Mouse (Mus musculus) cerebellum, postnatal 36 days (tissue): ENCODE measurements at regions not wholly inside any gene's neighbourhood (a gene's known extent, or its start where the extent isn't known, plus 50 kb on each side); places are given as distances from the start of the nearest gene placed in this dataset.

ENCODE experiments used
- DNase-seq, 2 experiments: peaks; one replicate each; pipeline ENCODE4 v3.0.0; 2021 to 2022; ENCODE audit warnings: mixed read lengths in 2 of 2

DNA sequence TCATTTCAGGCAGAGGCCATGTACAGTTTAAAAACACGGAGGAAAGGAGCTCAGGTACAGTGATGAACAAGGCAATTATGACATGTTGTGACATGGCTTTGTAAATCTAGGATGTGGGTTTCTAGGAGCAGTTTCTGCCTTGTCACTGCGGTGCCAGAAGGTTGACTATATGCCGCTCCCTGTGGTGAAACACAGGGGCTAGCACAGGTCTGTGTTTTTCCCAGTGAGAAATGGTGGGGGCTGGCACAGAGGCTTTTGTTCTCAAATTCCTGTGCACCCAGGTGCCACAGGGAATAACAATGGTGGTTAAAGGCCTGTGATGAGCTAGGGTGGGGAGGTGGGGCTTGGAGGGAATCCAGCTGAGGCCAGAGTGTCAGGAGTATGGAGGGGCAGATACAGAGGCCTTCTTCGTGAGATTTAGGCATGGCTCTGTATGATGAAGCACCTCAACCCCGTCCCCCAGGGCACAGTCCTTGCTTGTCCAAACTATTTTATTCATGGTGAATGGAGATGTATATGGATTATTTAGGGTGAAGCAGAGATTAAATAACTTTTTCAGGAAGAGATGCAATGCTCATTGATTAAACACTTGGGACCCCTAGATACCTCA is 80.0 kb upstream of the Inhba start:
- DNase-seq, result no peak

DNA sequence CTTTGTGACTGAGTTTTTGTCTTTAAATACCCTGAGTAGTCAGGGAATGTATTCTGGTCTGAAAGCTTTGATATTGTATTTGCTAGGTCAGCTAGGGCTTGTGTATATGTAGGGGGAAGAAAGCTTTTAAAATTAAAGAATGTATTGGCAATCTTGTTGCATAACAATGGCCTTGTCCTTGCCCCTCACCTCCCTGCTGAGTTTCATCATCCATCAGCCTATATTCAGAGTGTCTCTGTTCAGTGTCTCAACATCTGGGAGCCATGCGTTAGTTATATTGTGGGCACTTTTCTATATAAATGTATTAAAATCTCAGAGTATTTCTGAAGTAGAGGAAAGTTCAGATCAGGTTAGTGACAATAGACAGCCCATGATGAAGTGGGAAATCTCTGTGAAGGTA is 76.0 kb upstream of the Inhba start:
- DNase-seq, result no peak

DNA sequence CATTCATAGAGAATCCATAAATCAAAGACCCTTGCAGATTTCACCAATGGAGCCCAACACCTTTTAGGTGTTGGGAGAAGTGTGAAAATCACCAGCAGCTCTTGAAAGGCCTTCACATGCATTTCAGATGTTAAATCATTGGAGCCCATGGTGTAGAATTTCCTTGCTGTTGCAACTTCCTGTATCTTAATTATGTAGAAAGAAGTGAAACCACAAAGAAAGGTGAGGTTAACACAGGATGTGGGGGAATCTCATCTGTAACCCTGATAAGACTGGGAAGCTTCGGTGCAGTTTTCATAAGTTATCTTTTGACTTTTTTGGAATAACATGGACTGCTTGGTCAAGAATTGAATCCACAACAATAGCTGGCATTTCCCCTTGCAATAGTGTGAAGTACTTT is 75.5 kb upstream of the Inhba start:
- no peak for DNase-seq

DNA sequence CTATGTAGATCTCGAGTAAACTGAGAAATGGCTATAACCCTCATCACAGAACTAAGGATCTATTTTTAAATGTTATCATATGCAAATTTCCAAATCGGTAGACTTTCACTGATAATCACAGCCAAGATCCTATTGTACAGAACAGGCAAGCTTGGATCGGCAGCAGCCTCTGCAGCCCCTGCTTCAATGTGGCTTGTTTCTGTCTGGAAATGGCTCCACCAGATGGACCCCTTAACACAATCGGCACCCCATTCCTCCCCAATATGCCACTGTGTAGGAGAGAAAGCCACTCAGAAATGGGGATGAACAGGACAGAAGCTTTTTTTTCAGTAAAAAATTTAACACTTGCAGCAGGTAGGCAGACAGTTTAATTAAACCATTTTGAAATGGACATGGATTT is 61.5 kb upstream of the Inhba start:
- no peak for DNase-seq

DNA sequence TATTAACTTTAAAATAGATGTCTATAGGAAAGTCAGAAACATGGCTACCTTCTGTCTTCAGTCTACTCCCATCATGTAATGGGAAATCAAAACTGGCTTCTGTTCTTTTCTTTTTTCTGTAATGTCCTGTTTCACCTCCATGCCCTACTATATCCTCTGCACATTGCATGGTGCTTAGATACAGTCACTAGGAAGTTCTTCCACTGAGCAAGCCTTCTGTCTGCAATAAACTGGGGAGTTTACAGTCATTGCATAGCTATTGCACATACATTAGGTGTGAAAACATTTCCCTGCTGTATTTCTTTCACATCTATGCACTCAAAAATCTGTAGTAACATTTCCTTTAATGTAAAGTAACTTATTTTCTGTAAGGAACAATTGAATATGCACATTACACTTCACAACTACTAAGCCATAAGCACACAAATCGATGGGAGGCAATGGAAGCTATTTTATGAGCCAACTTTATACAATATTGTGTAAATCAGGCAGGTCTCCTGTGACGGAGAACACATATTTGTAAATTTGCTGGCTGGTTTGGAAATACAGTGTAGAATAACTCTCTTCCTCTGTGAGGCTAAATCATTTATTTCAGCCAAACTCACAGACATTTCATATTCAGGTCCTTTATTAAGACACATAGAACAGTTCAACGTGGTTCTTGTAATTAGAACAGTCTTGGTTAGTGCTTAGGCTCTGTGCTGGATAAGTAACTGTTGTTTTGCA is 60.6 kb upstream of the Inhba start:
- DNase-seq, result no peak
